Mouse (Mus musculus): ENCODE measurements around the gene Plin5.
"Not testable (repeated sequence)": the region's sequence is repeated elsewhere in the genome, so short reads cannot be mapped to it uniquely, and the experiment has no call there.

Plin5 gene

DNA sequence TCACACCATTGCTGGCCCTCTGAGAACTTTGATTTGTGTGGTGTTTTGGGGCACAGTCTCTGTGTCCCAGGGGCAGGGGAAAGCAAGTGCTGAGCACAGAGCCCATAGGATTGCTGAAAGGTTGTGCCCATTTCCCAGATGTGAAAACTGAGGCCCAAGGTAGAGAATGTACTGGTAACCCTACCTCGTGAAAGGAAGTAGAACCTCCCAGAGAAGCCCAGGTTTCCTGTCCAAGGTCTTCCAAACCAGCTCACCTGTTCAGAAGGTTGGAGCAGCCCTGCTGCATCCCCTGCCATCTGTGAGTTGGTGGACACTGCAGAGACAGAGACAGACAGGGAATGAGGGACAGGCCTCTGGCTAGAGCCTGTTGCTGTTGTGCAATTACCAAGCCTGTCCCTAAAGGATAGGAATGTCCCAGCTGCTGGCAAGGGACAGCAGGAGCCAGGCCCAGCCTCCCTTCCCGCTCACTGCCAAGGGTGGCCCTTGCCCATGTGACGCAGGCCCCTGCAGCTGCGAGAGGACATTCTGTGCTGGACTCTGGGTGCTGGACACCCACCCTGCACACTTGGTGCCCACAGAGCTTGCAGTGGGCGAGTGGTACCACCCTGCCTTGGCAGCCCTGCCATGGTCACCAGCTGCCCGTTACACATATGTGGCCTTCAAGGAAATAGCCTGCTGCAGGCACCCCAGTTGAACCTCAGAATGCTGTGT is 8.9 kb downstream of the Plin5 start:
- DNase-seq (ENCODE audit: low read depth), result no peak

DNA sequence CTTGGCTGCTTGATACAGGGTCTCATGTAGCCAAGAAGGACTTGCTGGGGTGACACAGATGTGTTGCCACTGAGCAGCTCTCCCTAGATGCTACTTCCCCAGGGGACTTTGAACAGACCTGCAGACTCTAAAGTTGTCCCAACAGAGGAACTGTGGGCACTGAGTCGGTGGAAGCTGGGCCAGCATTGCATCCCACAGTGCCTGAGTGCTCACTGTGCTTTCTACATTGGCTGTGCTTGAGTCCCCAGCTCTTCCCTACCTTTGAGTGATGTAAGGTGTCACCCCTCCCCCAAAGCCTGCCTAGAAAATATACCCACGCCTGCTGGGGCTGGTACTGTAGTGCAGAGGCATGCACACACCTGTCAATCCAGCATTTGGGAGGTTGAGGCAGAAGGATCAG is 9.7 kb downstream of the Plin5 start:
- DNase-seq (ENCODE audit: low read depth), result no peak

DNA sequence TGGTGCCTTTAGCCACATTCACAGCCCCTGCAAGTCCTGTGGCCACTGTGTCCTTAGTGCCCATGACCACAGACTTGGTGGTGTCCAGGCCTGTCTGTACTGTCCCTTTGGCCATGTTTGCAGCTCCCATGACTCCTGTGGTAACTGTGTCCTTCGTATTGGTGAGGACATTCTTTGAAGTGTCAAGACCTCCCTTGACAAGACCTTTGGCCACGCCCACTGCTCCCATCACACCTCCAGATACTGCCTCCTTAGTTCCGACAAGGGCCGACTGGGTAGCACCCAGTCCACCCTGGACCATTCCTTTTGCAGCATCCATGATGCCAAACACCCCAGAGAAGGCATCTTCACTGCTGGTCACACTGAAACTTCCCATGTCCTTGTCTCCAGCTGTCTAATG is 10.4 kb downstream of the Plin5 start:
- no peak for DNase-seq (ENCODE audit: low read depth)

DNA sequence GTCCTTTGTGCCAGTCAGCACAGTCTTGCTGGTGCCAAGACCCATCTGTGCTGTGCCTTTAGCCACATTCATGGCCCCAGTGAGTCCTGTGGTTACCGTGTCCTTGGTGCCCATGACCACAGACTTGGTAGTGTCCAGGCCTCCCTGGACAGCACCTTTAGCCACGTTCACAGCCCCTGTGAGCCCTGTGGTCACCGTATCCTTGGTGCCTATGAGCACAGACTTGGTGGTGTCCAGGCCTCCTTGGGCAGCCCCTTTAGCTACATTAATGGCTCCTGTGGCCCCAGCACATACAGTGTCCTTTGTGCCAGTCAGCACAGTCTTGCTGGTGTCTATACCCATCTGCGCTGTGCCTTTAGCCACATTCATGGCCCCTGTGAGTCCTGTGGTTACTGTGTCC is 11.0 kb downstream of the Plin5 start:
- DNase-seq (ENCODE audit: low read depth), result not testable (repeated sequence)

DNA sequence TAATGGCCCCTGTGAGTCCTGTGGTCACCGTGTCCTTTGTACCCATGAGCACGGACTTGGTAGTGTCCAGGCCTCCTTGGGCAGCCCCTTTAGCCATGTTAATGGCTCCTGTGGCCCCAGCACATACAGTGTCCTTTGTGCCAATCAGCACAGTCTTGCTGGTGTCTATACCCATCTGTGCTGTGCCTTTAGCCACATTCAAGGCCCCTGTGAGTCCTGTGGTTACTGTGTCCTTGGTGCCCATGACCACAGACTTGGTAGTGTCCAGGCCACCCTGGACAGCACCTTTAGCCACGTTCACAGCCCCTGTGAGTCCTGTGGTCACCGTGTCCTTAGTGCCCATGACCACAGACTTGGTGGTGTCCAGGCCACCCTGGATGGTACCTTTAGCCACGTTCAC is 12.6 kb downstream of the Plin5 start:
- not testable (repeated sequence) for DNase-seq (ENCODE audit: low read depth)

DNA sequence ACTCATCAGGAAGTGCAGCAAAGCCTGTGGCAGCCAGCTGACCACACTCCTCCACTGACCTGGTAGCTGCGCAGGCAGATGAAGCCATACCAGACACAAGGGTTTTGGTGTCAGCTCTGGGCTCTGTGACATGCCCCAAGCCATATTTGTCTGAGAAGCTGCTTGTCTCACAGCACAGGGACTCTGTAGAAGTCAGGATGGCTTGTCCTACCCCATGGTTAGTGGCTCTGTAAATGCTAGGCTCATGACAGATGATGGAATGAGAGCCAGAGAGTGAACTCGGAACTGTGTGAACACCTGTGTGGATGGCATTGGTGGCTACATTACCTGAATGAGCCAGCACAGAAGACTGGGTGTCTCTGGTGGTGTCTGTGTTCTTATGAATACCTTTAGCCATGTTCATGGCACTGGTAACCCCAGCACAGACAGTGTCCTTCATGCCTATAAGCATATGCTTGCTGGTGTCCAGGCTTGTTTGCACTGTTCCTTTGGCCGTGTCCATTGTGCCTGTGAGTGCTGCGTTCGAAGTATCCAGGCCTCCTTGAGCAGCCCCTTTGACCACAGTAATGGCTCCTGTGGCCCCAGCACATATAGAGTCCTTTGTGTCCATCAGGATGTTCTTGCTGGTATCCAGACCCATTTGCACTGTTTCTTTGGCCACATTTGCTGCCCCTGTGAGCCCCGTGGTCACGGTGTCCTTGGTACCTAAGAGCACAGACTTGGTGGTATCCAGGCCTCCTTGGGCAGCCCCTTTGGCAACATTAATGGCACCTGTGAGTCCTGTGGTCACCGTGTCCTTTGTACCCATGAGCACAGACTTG is 13.7 kb downstream of the Plin5 start:
- DNase-seq (ENCODE audit: low read depth), result no peak

DNA sequence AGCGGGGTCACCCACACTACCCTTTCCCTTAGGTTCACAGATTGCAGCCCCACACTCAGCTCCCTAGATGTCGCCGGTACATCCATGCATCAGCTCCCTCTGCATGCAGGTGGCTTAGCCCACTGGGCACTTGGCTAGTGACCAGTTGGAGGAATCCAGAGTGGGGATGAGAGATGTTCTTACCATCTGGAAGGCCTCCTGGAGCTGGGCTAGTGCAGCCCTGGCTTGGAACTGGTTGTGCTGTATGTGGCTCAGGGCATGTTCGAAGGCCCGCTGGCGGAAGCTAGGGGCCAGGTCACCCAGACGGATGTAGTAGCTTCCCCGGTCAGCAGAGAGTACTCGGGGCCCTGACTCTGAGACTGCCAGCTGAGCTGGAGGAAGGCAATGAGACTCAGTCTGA is 14.5 kb downstream of the Plin5 start:
- no peak for DNase-seq (ENCODE audit: low read depth)

DNA sequence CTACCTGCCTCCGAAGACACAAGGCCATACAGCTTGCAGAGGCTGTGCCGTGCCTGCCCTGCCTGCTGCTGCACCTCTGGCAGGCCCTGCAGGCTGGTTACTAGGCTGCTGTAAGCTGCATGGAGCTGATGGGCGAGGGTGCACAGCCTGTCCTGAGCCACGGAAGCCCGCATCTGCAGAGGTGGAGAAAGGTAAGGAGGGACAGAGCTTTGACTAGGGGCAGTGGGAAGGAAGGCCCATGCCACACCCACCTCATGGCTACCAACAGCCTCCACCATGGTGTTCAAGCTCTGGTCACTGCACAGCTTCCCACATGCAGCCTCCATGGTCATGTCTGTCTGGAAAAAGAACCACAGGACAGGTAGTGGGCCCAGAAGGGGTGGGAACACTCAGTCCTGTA is 15.2 kb downstream of the Plin5 start:
- no peak for DNase-seq (ENCODE audit: low read depth)

DNA sequence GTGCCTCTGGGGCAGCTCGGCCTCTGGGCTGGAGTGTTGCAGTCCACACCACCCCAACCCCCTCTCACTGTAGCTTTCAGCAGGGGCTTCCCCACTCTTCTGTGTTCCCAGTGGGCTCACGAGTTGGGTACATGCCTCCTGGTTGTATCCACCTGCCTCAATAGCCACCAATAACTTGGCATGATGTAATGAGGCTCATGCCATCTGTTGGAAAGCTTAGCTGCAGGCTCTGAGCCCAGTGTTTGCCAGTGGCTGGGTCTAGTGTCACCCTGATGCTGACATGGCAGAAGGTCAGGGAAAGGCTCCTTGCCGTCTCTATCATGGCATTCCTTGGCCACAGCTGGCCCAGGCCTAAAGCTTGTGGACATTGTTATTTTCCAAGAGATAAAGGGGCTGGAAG is 16.6 kb downstream of the Plin5 start:
- DNase-seq (ENCODE audit: low read depth), result no peak

DNA sequence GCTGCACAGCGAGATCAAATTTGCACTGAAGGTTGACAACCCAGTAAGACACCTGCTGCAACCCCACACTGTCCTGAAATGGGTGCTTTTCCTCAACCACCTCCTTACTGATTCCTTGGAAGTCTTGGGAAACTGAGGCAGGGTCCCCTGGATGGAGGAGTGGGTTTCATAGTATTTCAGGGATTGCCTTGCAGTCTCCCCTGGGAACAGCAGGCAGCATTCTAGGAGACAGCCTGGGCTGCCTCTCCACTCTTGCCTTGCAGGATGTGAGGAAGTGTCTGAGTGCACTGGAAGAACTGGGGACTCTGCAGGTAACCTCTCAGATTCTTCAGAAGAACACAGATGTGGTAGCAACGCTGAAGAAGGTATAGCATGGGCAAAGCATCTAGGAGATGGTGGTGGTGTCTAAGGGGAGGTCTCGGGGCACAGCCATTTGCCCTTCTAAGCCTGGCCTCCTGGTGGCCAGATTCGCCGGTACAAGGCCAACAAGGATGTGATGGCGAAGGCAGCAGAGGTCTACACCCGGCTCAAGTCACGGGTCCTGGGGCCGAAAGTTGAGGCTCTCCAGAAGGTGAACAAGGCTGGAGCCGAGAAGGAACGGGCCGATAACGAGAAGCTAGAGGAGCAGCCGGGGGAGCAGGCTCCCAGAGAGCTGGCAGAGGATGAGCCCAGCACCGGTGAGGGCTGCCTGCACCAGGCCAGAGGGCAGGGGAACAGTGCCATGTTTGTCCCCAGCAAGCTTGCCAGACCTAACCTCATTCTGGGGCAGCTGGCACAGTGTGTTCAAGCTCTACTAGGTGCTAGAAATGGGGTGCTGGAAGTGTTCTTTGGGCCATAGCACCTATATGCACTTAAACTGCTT is 18.5 kb downstream of the Plin5 start:
- no peak for DNase-seq (ENCODE audit: low read depth)

DNA sequence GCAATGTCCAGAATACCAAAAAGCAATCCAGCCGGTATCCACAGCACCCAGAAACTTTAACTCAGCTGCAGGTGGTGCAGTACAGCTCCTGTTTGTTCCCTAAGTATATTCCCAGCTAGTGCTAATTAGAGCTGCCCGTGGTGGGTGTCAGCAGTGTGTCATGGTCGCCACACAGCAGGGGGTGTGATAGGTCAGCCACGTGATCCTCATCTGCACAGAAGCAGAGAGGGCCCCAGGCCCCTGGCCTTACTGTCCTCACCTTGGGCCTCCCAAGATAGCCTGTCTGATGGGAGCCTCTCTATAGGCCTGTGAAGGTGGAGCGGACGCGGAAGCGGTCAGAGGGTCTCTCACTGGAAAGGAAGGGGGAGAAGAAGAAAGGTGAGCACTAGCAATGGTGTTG is 19.2 kb downstream of the Plin5 start:
- DNase-seq (ENCODE audit: low read depth), result no peak

DNA sequence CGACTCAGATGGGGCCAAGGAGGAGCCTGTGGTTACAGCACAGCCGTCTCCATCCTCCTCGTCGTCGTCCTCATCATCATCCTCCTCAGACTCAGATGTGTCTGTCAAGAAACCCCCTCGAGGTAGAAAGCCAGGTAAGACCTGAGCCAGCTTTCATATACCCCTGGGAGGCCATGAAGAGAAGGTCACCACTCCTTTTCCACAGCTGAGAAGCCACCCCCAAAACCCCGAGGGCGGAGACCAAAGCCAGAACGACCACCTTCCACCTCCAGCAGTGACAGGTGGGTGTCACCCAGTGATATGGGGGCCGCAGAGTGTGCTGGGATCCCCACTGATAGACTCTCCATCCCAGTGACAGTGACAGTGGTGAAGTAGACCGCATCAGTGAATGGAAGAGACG is 20.5 kb downstream of the Plin5 start:
- DNase-seq (ENCODE audit: low read depth), result no peak

DNA sequence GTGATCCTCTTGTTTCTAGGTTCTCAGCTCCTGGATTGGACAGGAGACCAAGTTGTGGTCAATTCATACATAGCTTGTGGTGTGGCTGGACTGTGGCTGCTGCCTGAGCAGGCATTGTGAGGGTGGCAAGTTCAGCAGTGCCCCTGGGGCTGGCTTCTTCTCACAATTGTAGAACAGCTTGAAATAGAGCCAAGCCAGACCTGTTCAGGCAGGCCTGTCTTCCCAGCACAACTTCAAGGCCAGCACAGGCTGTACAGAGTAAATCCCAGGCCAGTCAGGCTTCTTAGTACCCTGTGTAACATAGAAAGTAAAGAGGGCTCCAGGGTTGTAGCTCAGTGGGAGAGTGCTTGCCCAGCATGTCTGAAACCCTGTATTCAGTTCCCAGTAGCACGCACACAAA is 24.6 kb downstream of the Plin5 start:
- no peak for DNase-seq (ENCODE audit: low read depth)

DNA sequence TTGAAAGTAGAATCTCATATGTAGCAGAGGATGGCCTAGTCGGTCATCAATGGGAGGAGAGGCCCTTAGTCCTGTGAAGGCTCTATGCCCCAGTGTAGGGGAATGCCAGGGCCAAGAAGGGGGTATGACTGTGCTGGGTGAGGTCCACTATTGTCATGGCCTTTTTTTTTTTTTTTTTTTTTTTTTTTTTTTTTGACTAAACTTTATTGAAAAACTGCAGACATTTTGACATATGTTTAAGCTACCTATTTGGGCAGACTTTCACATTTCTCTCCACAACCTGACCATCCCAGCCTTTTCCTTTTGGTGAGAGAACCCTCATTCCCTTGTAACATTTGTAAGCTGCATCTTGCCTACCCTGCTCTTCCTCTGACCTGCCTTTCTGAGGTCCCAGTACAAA is 25.1 kb downstream of the Plin5 start:
- DNase-seq (ENCODE audit: low read depth), result no peak

DNA sequence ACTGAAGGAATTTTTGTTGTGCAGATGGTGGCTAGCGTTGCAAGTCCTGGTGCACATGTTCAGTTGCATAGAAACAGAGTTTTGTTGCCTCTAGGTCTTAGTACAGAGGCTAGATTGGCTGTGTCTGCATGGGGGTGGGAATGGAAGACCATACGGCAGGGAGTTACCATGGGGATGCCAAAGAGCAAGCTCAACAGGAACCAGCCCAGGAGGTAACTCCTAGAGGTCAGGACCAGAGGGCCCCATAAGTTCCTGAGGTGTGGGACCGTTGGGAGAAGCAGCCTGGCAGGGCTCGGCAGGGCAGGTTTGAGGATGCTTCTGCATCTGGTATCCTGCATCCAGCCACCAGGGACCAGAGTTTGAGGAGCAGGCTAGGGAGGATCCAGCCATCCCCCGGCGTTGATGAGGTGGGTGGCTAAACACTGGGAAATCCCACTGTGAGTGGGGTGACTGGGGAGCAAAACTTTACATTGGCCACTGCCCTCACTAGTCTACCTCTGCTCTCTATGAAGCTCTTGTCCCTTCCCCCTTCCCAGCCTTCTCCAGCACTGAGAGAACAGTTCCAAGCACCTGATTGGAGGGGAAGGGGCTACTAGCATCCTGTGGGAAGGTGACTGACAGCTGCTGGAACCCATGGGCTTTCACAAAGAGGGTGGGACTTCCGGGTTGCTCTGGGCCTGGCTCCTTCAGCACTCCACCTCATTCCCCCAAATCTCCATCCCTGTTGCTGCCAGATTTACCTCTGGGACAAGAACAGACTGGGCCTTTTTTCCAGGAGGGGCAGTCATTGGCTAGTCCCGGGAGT is 36.4 kb downstream of the Plin5 start:
- no peak for DNase-seq (ENCODE audit: low read depth)

DNA sequence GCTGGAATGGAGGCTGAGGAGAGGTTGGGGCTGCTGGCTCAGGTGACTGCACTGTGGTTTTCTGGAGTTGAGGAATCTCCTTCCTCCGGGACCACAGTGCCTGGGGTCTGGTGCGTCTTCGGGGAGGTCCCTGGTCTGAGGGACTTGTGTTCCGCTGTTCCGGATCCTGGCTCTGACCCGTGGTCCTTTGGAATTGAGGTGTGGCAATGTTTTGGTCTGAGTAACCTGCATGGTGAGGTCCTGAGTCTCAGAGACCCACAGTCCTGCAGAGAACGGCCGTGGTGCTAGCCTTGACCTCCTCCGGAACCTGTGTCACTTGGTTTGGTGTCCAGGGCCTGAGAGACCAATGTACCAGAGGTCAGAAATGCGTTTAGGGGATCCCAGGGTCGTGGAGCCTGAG is 37.5 kb downstream of the Plin5 start:
- DNase-seq (ENCODE audit: low read depth), result no peak

DNA sequence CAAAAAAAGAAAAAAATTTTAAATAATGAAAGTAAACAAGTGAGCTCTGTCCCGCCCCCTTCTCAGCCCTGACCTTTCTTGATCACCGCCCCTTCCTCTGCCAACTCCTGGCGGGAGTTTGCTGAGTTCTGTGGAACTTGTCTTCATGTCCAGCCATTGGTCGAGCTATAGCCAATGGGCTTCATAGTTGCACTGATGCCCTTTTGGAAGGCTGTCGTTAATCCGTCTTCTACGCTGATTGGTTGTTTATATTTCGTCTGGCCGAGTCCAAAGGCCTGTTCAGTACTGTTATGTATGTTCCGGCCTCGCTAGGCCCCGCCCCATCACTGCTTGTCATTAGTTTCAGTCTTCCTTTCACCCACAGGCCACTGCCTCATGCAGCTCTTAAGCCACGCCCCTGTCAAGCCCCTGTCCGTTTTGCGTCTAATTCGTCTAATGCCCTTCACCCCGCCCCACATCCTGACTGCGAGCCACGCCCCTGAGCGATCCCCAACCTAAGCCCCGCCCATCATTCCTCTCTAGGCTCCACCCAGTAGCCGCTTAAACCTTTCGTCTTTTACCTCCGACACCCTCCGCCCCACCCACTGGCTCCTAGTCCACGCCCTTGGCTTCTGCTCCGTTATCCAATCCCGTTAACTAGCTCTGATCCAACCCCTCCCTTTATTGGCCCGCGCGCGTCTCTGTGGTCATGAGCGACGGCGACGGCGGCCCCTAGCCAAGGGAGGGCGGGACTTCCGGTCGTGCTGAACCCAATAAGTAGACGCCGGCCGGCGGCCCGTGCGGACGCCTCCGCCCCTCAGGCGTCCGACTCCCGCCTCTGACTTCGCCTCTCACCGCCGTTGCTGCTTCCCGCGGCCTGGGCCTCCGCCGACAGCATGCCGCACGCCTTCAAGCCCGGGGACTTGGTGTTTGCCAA is 38.3 kb downstream of the Plin5 start, which contains the start of gene Hdgfl2:
TSS of gene Hdgfl2 (plus strand) at position 755 of the 916 bp plus-strand sequence.
- peak; percentile 100 for DNase-seq (ENCODE audit: low read depth)

DNA sequence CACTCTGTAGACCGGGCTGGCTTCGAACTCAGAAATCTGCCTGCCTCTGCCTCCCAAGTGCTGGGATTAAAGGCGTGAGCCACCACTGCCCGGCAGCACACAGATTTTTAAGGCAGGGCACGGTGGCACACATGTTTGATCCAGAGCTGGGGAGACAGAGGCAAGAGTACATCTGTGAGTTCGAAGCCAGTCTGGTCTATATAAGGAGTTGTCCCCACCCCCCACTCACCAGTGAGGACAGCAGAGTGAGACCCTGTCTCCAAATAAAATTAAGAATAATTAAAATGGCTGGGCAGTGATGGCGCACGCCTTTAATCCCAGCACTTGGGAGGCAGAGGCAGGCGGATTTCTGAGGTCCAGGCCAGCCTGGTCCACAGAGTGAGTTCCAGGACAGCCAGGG is 39.0 kb downstream of the Plin5 start:
- DNase-seq (ENCODE audit: low read depth), result not testable (repeated sequence)

DNA sequence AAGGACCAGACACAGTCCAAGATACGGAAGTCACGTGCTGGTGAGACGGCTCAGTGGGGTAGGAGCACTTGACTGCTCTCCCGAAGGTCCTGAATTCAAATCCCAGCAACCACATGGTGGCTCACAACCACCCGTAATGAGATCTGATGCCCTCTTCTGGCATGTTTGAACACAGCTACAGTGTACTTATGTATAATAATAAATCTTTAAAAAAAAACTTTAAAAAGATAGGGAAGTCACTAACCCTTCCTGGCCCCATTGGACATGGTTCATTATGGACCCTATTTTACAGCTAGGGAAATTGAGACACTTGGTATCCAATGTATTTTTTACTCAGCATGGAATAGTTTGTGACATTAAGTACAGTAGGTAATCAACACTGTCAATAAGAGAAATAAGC is 39.9 kb downstream of the Plin5 start:
- DNase-seq (ENCODE audit: low read depth), result no peak

DNA sequence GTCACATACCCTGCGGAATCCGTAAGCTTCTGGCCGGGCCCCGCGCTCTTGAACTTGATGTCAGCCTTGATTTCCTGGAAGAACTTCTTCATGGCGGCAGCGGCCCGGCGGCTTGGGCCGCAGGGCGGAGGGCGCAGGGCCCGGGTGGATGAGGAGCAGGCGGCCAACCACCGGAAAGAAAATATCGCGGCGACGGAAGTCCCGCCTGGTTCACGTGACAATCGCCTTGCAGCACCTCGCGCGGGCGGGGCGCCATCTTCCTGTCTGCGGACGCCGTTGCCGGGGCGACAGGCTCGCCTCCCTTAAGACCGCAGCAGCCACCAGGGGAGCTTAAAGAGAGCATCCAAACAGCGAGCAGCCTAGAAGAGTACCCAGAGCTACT is 42.6 kb downstream of the Plin5 start, which contains the start of gene Ubxn6:
TSS of gene Ubxn6 (minus strand) at position 202 of the 382 bp plus-strand sequence.
- DNase-seq (ENCODE audit: low read depth), result peak; percentile 92
